In the genomic region with DNA sequence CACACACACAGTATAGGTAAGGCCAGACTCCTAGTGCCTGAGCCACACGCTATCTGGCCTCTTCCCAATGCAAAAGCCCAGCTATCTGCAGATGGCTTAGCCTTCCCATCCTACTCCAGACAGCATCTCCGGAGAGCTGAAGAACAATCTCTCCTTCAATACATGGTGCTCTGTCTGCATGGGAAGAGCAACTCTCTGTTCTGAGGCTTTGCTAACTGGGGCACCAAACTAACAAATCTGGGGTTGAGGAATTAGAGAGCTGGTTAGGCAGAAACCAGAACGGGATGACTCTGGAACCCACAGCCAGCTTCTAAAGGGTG, we compare ENCODE assay signal across 18 mouse cellular contexts. TPM values are rescaled to one million over a fixed set of nuclear protein-coding genes. Genes with fewer than 3 reads are reported as not detected.
A peak's percentile ranks its signal among the peaks of the same experiment; 100 is the strongest.
DNase-seq lines count a peak whose midpoint lies in the region; ATAC-seq and TF ChIP-seq lines count a peak whose summit lies in the region.
"Had no signal": no experiment of that assay in that cellular context is flagged by ENCODE, and none has a peak within 500 bp of the region (broad histone marks: within the 10 kb centered on the region; RNA-seq: fewer than 3 reads in every experiment).

No protein-coding gene starts in this region.

- no peak for ATAC-seq in kidney, embryonic 15.5 days (replicated peaks; ENCODE audit: low FRiP score)
- no peak for ATAC-seq in neural tube, embryonic 13.5 days (ENCODE audit: low read depth)
- no peak for ATAC-seq in lung, postnatal 0 days

- H3K4me3 ChIP-seq in cerebellum, adult 2 months (replicated peaks; ENCODE audit: insufficient read depth, low read depth, low read length) = peak overlapping the region; percentile 59
- peak overlapping the region; percentile 63 for H3K4me3 ChIP-seq in kidney, embryonic 15.5 days (replicated peaks)
- peak overlapping the region; percentile 65; the same call in 1 of the 2 replicates for H3K4me3 ChIP-seq in midbrain, embryonic 10.5 days
- H3K4me3 ChIP-seq in neural tube, embryonic 13.5 days = peak overlapping the region; percentile 56
- no peak overlapping the region for H3K4me3 ChIP-seq in lung, postnatal 0 days (ENCODE audit: low read depth, low read length)
- H3K4me3 ChIP-seq: embryonic facial prominence, embryonic 15.5 days had no signal

- peak; percentile 53 to 55 for DNase-seq in cerebellum, adult 2 months
- DNase-seq in cerebellum, postnatal 36 days = no peak
- DNase-seq in kidney, adult 11 months = no peak
- DNase-seq in midbrain, embryonic 10.5 days (ENCODE audit: low spot score) = no peak
- DNase-seq in gastrocnemius, postnatal 4 days (ENCODE audit: low spot score in 2 of 2) = no peak
- DNase-seq in lung, postnatal 0 days (ENCODE audit: low spot score) = no peak
- DNase-seq: adrenal gland, postnatal 10 days; heart, postnatal 14 days; kidney, postnatal 10 days had no signal

- TF ChIP-seq EP300 in lung, postnatal 0 days (IDR thresholded peaks at IDR 0.05) = no peak

- peak overlapping the region; percentile 97 for H3K27ac ChIP-seq in cerebellum, adult 2 months (ENCODE audit: insufficient read depth, low read length)
- no peak overlapping the region for H3K27ac ChIP-seq in kidney, embryonic 15.5 days
- no peak overlapping the region for H3K27ac ChIP-seq in midbrain, embryonic 10.5 days (replicated peaks)
- peak overlapping the region; percentile 91 for H3K27ac ChIP-seq in neural tube, embryonic 13.5 days (replicated peaks)
- no peak overlapping the region for H3K27ac ChIP-seq in lung, postnatal 0 days (ENCODE audit: low read length)
- H3K27ac ChIP-seq: embryonic facial prominence, embryonic 15.5 days; limb, embryonic 12.5 days; macrophage had no signal

- H3K4me2 ChIP-seq in kidney, embryonic 15.5 days = peak overlapping the region; percentile 82
- H3K4me2 ChIP-seq in neural tube, embryonic 13.5 days = peak overlapping the region; percentile 66
- no peak overlapping the region for H3K4me2 ChIP-seq in lung, postnatal 0 days (replicated peaks; ENCODE audit: low read depth, low read length)
- H3K4me2 ChIP-seq: embryonic facial prominence, embryonic 15.5 days; limb, embryonic 12.5 days had no signal

- no peaks in the 10 kb centered on the region for H3K36me3 ChIP-seq in kidney, embryonic 15.5 days
- H3K36me3 ChIP-seq in midbrain, embryonic 10.5 days = no peaks in the 10 kb centered on the region
- peaks cover 4% of the 10 kb centered on the region; the same call in 1 of the 2 replicates for H3K36me3 ChIP-seq in neural tube, embryonic 13.5 days
- no peaks in the 10 kb centered on the region for H3K36me3 ChIP-seq in lung, postnatal 0 days (ENCODE audit: insufficient read depth, low read length)
- H3K36me3 ChIP-seq: embryonic facial prominence, embryonic 15.5 days; limb, embryonic 12.5 days had no signal

- H3K4me1 ChIP-seq in cerebellum, adult 2 months (ENCODE audit: control insufficient read depth, insufficient read depth, low read length) = peaks cover 19% of the 10 kb centered on the region
- peaks cover 52% of the 10 kb centered on the region for H3K4me1 ChIP-seq in kidney, embryonic 15.5 days
- peaks cover 38% of the 10 kb centered on the region for H3K4me1 ChIP-seq in midbrain, embryonic 10.5 days
- H3K4me1 ChIP-seq in neural tube, embryonic 13.5 days (replicated peaks) = peaks cover 38% of the 10 kb centered on the region
- H3K4me1 ChIP-seq in lung, postnatal 0 days (ENCODE audit: insufficient read depth, low read depth, low read length) = peaks cover 29% of the 10 kb centered on the region; the same call in 1 of the 2 replicates

- TF ChIP-seq POLR2A in cerebellum, adult 2 months (IDR thresholded peaks at IDR 0.05; ENCODE audit: borderline replicate concordance, insufficient read depth, low read length) = no peak

- peak overlapping the region; percentile 31; the same call in 1 of the 2 replicates for H3K9ac ChIP-seq in kidney, embryonic 15.5 days
- H3K9ac ChIP-seq in neural tube, embryonic 13.5 days = peak overlapping the region; percentile 89
- no peak overlapping the region for H3K9ac ChIP-seq in lung, postnatal 0 days (replicated peaks; ENCODE audit: low read depth)
- H3K9ac ChIP-seq: embryonic facial prominence, embryonic 15.5 days; limb, embryonic 12.5 days had no signal

- no peak for TF ChIP-seq CTCF in cerebellum, adult 2 months (IDR thresholded peaks at IDR 0.05; ENCODE audit: borderline replicate concordance, insufficient read depth, low read depth, low read length)
- no peak for TF ChIP-seq CTCF in lung, postnatal 0 days (IDR thresholded peaks at IDR 0.05)

- no peaks in the 10 kb centered on the region for H3K9me3 ChIP-seq in kidney, embryonic 15.5 days (replicated peaks)
- no peaks in the 10 kb centered on the region for H3K9me3 ChIP-seq in midbrain, embryonic 10.5 days (replicated peaks)
- H3K9me3 ChIP-seq in neural tube, embryonic 13.5 days = no peaks in the 10 kb centered on the region
- no peaks in the 10 kb centered on the region for H3K9me3 ChIP-seq in lung, postnatal 0 days (ENCODE audit: low read length)
- H3K9me3 ChIP-seq: embryonic facial prominence, embryonic 15.5 days had no signal

- H3K27me3 ChIP-seq in cerebellum, adult 2 months (ENCODE audit: control insufficient read depth, insufficient read depth, low read length) = no peaks in the 10 kb centered on the region; the same call in 1 of the 2 replicates
- H3K27me3 ChIP-seq in kidney, embryonic 15.5 days = peaks cover 92% of the 10 kb centered on the region
- peaks cover 100% of the 10 kb centered on the region for H3K27me3 ChIP-seq in midbrain, embryonic 10.5 days (ENCODE audit: low read depth, poor library complexity, severe bottlenecking)
- peaks cover 94% of the 10 kb centered on the region for H3K27me3 ChIP-seq in neural tube, embryonic 13.5 days
- H3K27me3 ChIP-seq in lung, postnatal 0 days (replicated peaks; ENCODE audit: insufficient read depth, low read length) = peaks cover 92% of the 10 kb centered on the region

- WGBS in cerebellum, adult 2 months = 6% methylated on average over 3 of the region's 3 CpGs
- 18% methylated on average over 3 of the region's 3 CpGs for WGBS in kidney, embryonic 15.5 days
- 10% methylated on average over 3 of the region's 3 CpGs for WGBS in midbrain, embryonic 10.5 days
- WGBS in neural tube, embryonic 13.5 days = 6% methylated on average over 3 of the region's 3 CpGs
- WGBS in lung, postnatal 0 days = 67% methylated on average over 3 of the region's 3 CpGs

RNA-seq across cellular contexts. Expression of gene Lhx1, which starts 4.3 kb away (rescaled TPM):
- 37.3 and 43.9 TPM in 2 replicates for polyA plus RNA-seq in cerebellum, adult 2 months (2012; rRNA removed)
- polyA plus RNA-seq in kidney, embryonic 15.5 days (2015; fragmentation: Nextera tagmentation; extraction: Ambion mirVana) = 36.0 and 37.3 TPM in 2 replicates
- 5.5 and 19.7 TPM in 2 replicates for polyA plus RNA-seq in midbrain, embryonic 10.5 days (2016; fragmentation: Nextera tagmentation; extraction: Ambion mirVana)
- 50.0 and 58.8 TPM in 2 replicates for polyA plus RNA-seq in neural tube, embryonic 13.5 days (2015; fragmentation: Nextera tagmentation; extraction: Ambion mirVana)
- total RNA-seq in gastrocnemius, postnatal 4 days (2021) = not detected
- 0.26 TPM in 2 replicates for polyA plus RNA-seq in lung, postnatal 0 days (2015; fragmentation: Nextera tagmentation; extraction: Ambion mirVana)
- total RNA-seq: granulocyte monocyte progenitor cell, adult 5-6 weeks; heart, postnatal 14 days; left cerebral cortex, adult 18-20 months had no signal
- polyA plus RNA-seq: limb, embryonic 12.5 days; macrophage; spleen, adult 2 months; thymus, postnatal 0 days had no signal

RNA-seq across cellular contexts. Expression of gene Aatf, which starts 7.7 kb away (rescaled TPM):
- 14.0 and 14.1 TPM in 2 replicates for polyA plus RNA-seq in cerebellum, adult 2 months (2012; rRNA removed)
- polyA plus RNA-seq in kidney, embryonic 15.5 days (2015; fragmentation: Nextera tagmentation; extraction: Ambion mirVana) = 59.8 and 60.4 TPM in 2 replicates
- 56.4 and 57.8 TPM in 2 replicates for polyA plus RNA-seq in midbrain, embryonic 10.5 days (2016; fragmentation: Nextera tagmentation; extraction: Ambion mirVana)
- polyA plus RNA-seq in neural tube, embryonic 13.5 days (2015; fragmentation: Nextera tagmentation; extraction: Ambion mirVana) = 50.0 and 51.7 TPM in 2 replicates
- 10 to 100 TPM; 19.6 to 20.7 TPM for total RNA-seq in gastrocnemius, postnatal 4 days (2021)
- 19.4 and 20.9 TPM in 2 replicates for polyA plus RNA-seq in lung, postnatal 0 days (2015; fragmentation: Nextera tagmentation; extraction: Ambion mirVana)

Comparison
In these comparisons a context has a peak if more than half of its experiments do, and no peak if none do; other contexts are left out.
1. DNase-seq: peak in cerebellum, adult 2 months (2 of 2); none in cerebellum, postnatal 36 days (0 of 2), kidney, adult 11 months (single experiment), midbrain, embryonic 10.5 days (single experiment), gastrocnemius, postnatal 4 days (0 of 2) and lung, postnatal 0 days (single experiment).
2. H3K27ac ChIP-seq: peak in cerebellum, adult 2 months (single experiment) and neural tube, embryonic 13.5 days (single experiment); none in kidney, embryonic 15.5 days (single experiment), midbrain, embryonic 10.5 days (single experiment) and lung, postnatal 0 days (single experiment).